Mouse (Mus musculus) forelimb bud, embryonic 11.5 days (tissue): ENCODE measurements around the gene Dnaic1.

Experiments
- DNase-seq: peaks from one replicate; pipeline ENCODE4 v3.0.0-alpha.2; 2012; ENCODE audit warnings: low read depth, low spot score

Dnaic1 gene

GRCm38 (mm10) chr4:41569411-41569885 lies at the start of gene Dnaic1, which contains the start of gene Fam219a:
Dnaic1 (plus strand) TSS chr4:41569775.
Fam219a (minus strand) TSS chr4:41569538.
- DNase-seq, result peak; percentile 98

DNA sequence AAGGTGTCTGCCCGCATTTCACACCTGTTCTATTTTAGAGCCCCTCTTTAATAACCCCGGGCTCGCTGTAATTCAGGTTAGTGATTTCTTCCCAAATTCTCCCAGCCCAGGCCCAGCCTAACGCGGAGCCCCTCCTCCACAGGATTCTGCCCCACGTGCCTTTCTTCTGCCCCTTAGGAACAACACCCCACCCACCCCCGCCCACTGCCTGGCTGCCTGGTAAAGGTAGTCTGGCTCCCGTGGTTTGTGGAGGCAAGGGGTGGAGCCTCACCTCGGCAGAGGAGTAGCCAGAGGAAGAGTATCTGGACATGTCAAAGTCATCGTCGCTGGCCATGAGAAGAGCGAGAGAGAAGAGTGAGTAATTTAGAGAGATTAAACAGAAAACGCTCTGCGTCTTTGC lies 48.9 kb upstream of the Dnaic1 start:
- no peak for DNase-seq

DNA sequence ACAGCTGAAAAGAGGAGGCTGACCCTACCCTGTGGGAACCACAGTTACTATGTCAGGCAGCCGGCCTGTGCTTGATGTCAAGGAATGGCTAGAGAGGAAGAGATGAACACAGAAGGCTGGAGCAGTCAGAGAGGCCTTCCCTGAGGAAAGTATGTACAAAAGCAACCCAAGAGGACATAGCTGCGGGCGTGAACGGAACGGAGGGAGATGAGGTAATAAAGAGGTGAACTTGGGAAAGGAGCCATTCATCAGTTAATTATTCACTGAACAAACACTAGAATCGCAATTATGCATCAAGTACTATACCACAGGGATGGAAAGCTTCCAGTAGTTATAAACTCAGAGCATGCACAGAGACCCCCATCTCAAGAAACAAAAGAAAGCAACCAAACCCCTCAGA lies 47.4 kb upstream of the Dnaic1 start:
- no peak for DNase-seq

DNA sequence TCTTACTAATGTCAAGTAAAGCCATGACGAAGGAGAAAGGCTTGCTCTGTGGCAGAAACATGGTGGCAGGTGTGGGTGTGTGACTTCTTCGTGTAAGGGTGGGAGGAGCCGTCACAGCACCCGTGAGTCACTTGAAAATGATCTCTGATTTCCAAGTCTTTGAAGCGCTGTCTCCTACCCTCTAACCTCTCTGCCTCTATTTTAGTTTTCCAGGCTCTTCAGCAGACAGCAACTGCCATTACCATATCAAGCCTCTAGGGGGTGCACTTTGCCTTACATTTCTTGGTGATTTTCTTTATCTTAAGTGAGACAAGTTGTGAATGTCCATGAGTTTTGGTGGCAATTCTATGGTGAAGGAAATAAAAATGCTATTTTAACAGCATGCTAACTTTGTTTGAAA lies 46.8 kb upstream of the Dnaic1 start:
- DNase-seq, result no peak

- no peak for DNase-seq
Observed at GRCm38 (mm10) chr4:41523839-41524238, 45.7 kb upstream of the Dnaic1 start.

- DNase-seq, result no peak
Observed at GRCm38 (mm10) chr4:41524829-41525228, 44.7 kb upstream of the Dnaic1 start.

DNA sequence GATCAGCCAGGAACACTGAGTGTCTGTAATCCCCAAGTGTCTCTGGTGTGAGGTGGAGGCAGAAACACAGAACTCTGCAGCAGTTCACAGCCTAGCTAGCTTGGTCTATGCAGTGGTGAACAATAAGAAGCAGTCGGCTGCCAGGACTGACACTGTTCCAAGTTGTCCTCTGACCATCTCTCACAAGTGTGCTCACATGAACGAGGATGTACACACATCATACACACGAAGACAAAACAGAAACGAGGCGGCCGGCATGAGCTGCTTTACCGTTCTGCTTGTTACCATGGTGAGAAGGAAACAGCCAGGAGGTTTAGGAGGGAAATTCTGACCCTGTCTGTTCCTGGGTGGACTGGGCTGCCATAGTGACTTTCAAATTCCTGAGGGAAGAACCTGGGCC lies 43.0 kb upstream of the Dnaic1 start:
- no peak for DNase-seq

GRCm38 (mm10) chr4:41527076-41527475 lies 42.5 kb upstream of the Dnaic1 start:
- no peak for DNase-seq

GRCm38 (mm10) chr4:41527996-41528395 lies 41.6 kb upstream of the Dnaic1 start:
- no peak for DNase-seq

GRCm38 (mm10) chr4:41532420-41532819 lies 37.2 kb upstream of the Dnaic1 start:
- DNase-seq, result peak; percentile 72

GRCm38 (mm10) chr4:41534866-41535265 lies 34.7 kb upstream of the Dnaic1 start:
- DNase-seq, result no peak

GRCm38 (mm10) chr4:41542136-41542535 lies 27.4 kb upstream of the Dnaic1 start:
- DNase-seq, result no peak

GRCm38 (mm10) chr4:41545985-41546384 lies 23.6 kb upstream of the Dnaic1 start:
- peak; percentile 69 for DNase-seq

DNA sequence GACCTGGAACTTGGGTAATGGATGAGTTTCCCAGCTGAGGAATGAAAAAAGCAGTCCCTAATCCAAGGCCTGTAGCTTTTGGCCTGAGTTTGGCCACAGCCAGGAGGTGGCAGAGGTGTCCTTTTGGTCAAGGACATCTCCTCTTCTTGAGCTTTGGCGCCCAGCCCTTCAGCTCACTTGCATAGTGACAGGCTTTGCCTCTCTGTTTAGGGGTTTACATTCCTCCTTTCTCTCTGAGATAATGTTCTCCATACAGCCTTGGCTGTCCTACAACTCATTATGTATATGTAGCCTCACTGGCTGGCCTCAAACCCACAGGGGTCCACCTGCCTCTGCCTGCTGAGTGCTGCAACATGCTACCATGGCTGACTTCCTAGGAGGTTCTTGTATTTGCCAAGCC lies 22.5 kb upstream of the Dnaic1 start:
- DNase-seq, result no peak

DNA sequence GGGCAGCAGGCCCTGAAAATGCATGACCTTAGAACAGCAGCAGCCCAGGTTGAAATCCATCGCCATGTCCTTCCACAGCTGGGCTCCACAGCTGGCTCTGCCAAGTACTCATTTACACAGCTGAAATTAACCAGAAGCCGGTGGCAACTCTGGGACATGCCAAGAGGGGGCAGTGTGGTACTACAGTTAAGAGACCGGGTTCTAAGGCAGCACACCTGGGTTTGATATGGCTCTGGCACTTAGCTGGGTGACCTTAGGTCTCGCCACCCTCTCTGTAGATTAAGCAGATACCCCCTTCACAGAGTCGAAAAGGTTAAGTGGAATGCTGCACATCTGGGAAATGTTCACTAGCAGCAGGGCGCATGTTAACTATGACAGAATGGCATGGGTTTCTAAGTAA lies 17.0 kb upstream of the Dnaic1 start:
- peak; percentile 93 for DNase-seq

DNA sequence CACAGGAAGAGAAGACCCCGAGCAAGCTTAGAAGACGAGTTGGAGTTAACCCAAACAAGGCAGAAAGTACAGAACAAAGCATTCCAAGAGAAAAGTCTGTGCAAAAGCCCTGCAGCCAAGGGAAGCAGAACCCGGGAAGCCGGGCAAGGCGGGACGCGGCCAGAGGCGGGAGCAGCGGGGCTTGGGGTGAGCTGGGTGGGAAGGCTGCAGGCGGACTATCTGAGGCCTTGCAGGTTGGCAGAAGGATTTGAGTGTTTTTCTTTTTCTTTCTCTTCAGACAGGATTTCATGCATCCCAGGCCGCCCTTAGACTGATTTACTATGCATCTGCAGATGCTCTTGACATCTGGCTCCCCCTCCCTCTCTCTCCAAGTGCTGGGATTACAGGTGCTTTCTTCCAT lies 16.5 kb upstream of the Dnaic1 start:
- DNase-seq, result peak; percentile 29

- DNase-seq, result no peak
Observed at GRCm38 (mm10) chr4:41554994-41555663, 14.4 kb upstream of the Dnaic1 start.

- DNase-seq, result no peak
Observed at GRCm38 (mm10) chr4:41556311-41556953, 13.1 kb upstream of the Dnaic1 start.

GRCm38 (mm10) chr4:41557092-41557491 lies 12.5 kb upstream of the Dnaic1 start:
- no peak for DNase-seq

DNA sequence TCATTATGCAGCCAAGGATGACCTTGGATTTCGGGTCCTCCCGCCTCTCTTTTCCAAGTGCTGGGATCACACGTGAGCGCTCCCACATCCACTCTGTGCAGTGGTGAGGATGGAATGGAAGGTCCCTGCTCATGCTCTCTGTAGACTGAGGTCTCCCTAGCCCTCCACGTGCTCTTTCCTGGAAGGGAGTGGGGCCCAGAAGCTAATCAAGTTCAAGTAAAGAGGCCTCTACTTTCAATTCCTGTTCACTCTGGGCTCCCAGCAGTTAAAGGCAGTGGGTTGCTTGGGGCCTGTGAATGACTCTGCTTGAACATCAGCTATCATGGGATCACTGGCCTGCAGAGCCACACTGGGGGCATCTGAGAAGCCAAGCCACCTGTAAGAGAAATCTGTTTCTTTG lies 6.3 kb upstream of the Dnaic1 start:
- DNase-seq, result no peak

GRCm38 (mm10) chr4:41566123-41566522 lies 3.5 kb upstream of the Dnaic1 start:
- DNase-seq, result no peak

GRCm38 (mm10) chr4:41568239-41568638 lies 1.3 kb upstream of the Dnaic1 start:
- DNase-seq, result no peak

DNA sequence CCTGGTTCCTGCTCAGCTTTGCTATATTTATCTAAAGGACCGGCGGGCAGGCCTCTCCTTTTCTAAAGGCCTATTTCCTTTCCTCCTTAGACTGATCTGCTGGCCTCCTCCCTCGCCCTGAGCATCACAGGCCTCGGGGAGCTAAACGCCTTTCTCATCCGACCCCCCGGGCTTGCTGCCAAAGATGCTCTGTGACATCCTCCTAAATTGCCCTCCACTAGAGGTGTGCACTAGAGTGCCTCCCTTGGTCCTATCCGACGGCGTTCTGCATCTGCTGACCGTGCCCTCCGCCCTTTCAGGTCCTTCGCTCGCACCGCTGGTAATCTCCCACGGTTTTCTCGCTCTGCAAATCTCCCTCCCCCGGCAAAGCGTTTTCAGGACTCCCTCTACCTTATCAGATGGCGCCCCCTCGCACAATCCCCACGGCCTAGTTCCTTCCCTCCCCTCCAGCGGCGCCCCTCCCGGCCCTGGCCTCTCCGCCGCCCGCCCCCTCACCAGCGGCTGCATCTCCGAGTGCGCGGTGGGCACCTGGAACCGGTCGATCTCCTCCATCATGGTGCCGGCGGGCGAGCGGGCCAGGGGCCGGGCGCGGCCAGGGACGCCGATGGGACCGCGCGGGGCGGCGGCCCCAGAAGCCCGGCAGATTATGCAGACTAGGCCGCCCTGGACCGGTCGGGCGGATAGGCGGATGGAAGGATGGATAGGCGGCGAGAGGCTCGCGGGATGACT lies 729 bp upstream of the Dnaic1 start:
- no peak for DNase-seq
